Mouse (Mus musculus): Measurements from ENCODE around the gene Prkce.

- TF ChIP-seq CTCF (IDR thresholded peaks at IDR 0.05; ENCODE audit: extremely low read depth, insufficient read length, insufficient replicate concordance, low read depth, low read length) (no peak), POLR2A (IDR thresholded peaks at IDR 0.05; ENCODE audit: low read depth, low read length) (no peak)
Measured at GRCm38 (mm10) chr17:86149726-86150125, 17.9 kb upstream of the Prkce start.

Measured in small intestine, adult 2 months (tissue).